Mouse (Mus musculus) myocyte (in vitro differentiated cells): Measurements from ENCODE around the gene Gfod2. TPM values are rescaled to one million over a fixed set of nuclear protein-coding genes. Genes with fewer than 3 reads are reported as not detected.

ENCODE experiments used
- H3K27me3 ChIP-seq: one replicate; pipeline ENCODE4 v1.6.1; 2011; ENCODE audit not compliant: control insufficient read depth, insufficient read depth, insufficient read length
- H3K36me3 ChIP-seq: one replicate; pipeline ENCODE4 v1.6.1; 2011; ENCODE audit not compliant: control insufficient read depth, insufficient read depth
- H3K4me2 ChIP-seq: one replicate; pipeline ENCODE4 v1.6.1; 2011; ENCODE audit warnings: low read depth, control low read depth
- H3K4me3 ChIP-seq: one replicate; pipeline ENCODE4 v1.5.1; 2011; ENCODE audit warnings: mild to moderate bottlenecking, control low read depth, moderate library complexity
- H3K79me2 ChIP-seq: one replicate; pipeline ENCODE4 v1.6.1; 2011; ENCODE audit not compliant: control insufficient read depth, insufficient read depth
- H3ac ChIP-seq: one replicate; pipeline ENCODE4 v1.6.1; 2011; ENCODE audit not compliant: control insufficient read depth, insufficient read length
- CEBPB ChIP-seq: IDR thresholded peaks from 2 replicates; pipeline ENCODE4 v1.6.1; 2011; ENCODE audit warnings: mild to moderate bottlenecking, moderate library complexity; ENCODE audit not compliant: poor library complexity, insufficient read depth, severe bottlenecking
- E2F4 ChIP-seq: IDR thresholded peaks from one replicate; pipeline ENCODE4 v1.6.1; 2011; ENCODE audit warnings: mild to moderate bottlenecking, control low read depth, moderate library complexity; ENCODE audit not compliant: insufficient read depth
- MAX ChIP-seq: IDR thresholded peaks from one replicate; pipeline ENCODE4 v1.6.1; 2011; ENCODE audit warnings: low read depth, mild to moderate bottlenecking, control low read depth
- MYOD1 ChIP-seq, 3 experiments: IDR thresholded peaks; one replicate each; pipeline ENCODE4 v1.6.1; 2011; ENCODE audit warnings: control low read depth in 2 of 3, low read depth in 2 of 3, mild to moderate bottlenecking in 2 of 3, moderate library complexity in 1 of 3; ENCODE audit not compliant: insufficient read length in 2 of 3, control insufficient read depth in 1 of 3
- MYOG ChIP-seq, 3 experiments: IDR thresholded peaks; one replicate each; pipeline ENCODE4 v1.6.1; 2011; ENCODE audit warnings: control low read depth in 2 of 3, low read depth in 2 of 3, mild to moderate bottlenecking in 2 of 3; ENCODE audit not compliant: insufficient read length in 2 of 3, control insufficient read depth in 1 of 3, insufficient read depth in 1 of 3
- POLR2A ChIP-seq: IDR thresholded peaks from one replicate; pipeline ENCODE4 v1.6.1; 2011; ENCODE audit warnings: low read depth, mild to moderate bottlenecking, control low read depth, moderate library complexity; ENCODE audit not compliant: insufficient read length
- POLR2AphosphoS2 ChIP-seq: IDR thresholded peaks from one replicate; pipeline ENCODE4 v1.6.1; 2011; ENCODE audit warnings: low read depth, control low read depth; ENCODE audit not compliant: insufficient read length
- REST ChIP-seq: IDR thresholded peaks from one replicate; pipeline ENCODE4 v1.6.1; 2011; ENCODE audit warnings: mild to moderate bottlenecking, control low read depth, moderate library complexity; ENCODE audit not compliant: insufficient read depth, insufficient read length
- SRF ChIP-seq: IDR thresholded peaks from one replicate; pipeline ENCODE4 v1.6.1; 2011; ENCODE audit warnings: low read depth; ENCODE audit not compliant: control insufficient read depth, insufficient read length
- TCF12 ChIP-seq: IDR thresholded peaks from one replicate; pipeline ENCODE4 v1.6.1; 2011; ENCODE audit warnings: mild to moderate bottlenecking, control low read depth; ENCODE audit not compliant: poor library complexity, insufficient read depth, severe bottlenecking
- TCF3 ChIP-seq: IDR thresholded peaks from one replicate; pipeline ENCODE4 v1.6.1; 2011; ENCODE audit warnings: low read depth, control low read depth; ENCODE audit not compliant: insufficient read length
- USF1 ChIP-seq: IDR thresholded peaks from one replicate; pipeline ENCODE4 v1.6.1; 2011; ENCODE audit warnings: low read depth, mild to moderate bottlenecking, control low read depth, moderate library complexity
- polyA plus RNA-seq: library from polyadenylated mRNA; unstranded; fragments of >200 nt; fragmentation: generic; extraction: Trizol; gene quantifications from one replicate; pipeline ENCODE4 v1.2.1, GENCODE M21; 2012; ENCODE audit warnings: missing spikeins

The Gfod2 gene
- polyA plus RNA-seq, 1 experiment: 5.0 TPM

- Histone ChIP-seq H3K4me2 (no peak overlapping the region), H3ac (no peak overlapping the region), H3K36me3 (no peaks in the 10 kb centered on the region), H3K79me2 (no peaks in the 10 kb centered on the region), H3K27me3 (no peaks in the 10 kb centered on the region), H3K4me3 (no peak overlapping the region)
- TF ChIP-seq MYOD1 (IDR thresholded peaks at IDR 0.05; ENCODE audit: control insufficient read depth in 1 of 3, insufficient read length in 2 of 3, low read depth in 2 of 3): no peak
- no peak for TF ChIP-seq USF1
- no peak for TF ChIP-seq TCF12
Measured at GRCm38 (mm10) chr8:105743301-105743700, 15.2 kb downstream of the Gfod2 start.

DNA sequence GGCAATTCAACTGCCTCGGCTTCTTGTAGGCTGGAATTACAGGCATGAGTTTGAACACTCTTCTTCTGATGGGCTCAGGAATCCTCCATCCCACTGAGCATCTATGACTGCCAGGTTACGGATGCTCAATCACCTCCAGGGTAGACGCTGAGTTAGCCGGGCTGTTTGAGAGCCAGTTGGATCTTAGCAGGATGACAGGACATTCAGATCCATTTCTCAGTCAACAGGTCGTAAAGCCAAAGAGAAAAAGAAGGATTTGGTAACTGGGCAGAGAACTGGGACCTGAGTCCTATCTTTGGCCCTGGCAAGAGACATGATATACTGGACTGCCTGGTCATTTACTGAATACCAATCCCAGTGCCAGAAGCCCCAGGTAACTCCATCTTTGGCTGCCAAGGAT lies 19.2 kb downstream of the Gfod2 start:
- H3K4me3 ChIP-seq: no peak overlapping the region
- no peaks in the 10 kb centered on the region for H3K27me3 ChIP-seq
- H3K4me2 ChIP-seq: no peak overlapping the region
- no peaks in the 10 kb centered on the region for H3K79me2 ChIP-seq
- H3K36me3 ChIP-seq: no peaks in the 10 kb centered on the region
- TF ChIP-seq TCF3 (no peak), E2F4 (no peak), POLR2AphosphoS2 (no peak), MYOG (IDR thresholded peaks at IDR 0.05; ENCODE audit: control insufficient read depth in 1 of 3, insufficient read depth in 1 of 3, insufficient read length in 2 of 3, low read depth in 2 of 3) (no peak), REST (no peak), MYOD1 (IDR thresholded peaks at IDR 0.05; ENCODE audit: control insufficient read depth in 1 of 3, insufficient read length in 2 of 3, low read depth in 2 of 3) (no peak), POLR2A (no peak), USF1 (no peak), MAX (no peak), CEBPB (no peak), SRF (no peak), TCF12 (no peak)
- H3ac ChIP-seq: no peak overlapping the region

GRCm38 (mm10) chr8:105732186-105732585 lies 26.3 kb downstream of the Gfod2 start:
- TF ChIP-seq POLR2A: no peak
- no peak for TF ChIP-seq USF1
- TF ChIP-seq CEBPB: no peak
- TF ChIP-seq TCF12: no peak
- no peak for TF ChIP-seq REST
- TF ChIP-seq TCF3: no peak
- no peak for TF ChIP-seq MYOD1 (IDR thresholded peaks at IDR 0.05; ENCODE audit: control insufficient read depth in 1 of 3, insufficient read length in 2 of 3, low read depth in 2 of 3)
- no peak for TF ChIP-seq E2F4
- Histone ChIP-seq H3ac (no peak overlapping the region), H3K4me2 (no peak overlapping the region), H3K79me2 (no peaks in the 10 kb centered on the region), H3K27me3 (no peaks in the 10 kb centered on the region), H3K4me3 (no peak overlapping the region), H3K36me3 (no peaks in the 10 kb centered on the region)

- Histone ChIP-seq H3K4me2 (no peak overlapping the region), H3K4me3 (no peak overlapping the region), H3ac (no peak overlapping the region), H3K79me2 (no peaks in the 10 kb centered on the region), H3K36me3 (no peaks in the 10 kb centered on the region), H3K27me3 (no peaks in the 10 kb centered on the region)
- TF ChIP-seq TCF12: no peak
- TF ChIP-seq MYOD1 (IDR thresholded peaks at IDR 0.05; ENCODE audit: control insufficient read depth in 1 of 3, insufficient read length in 2 of 3, low read depth in 2 of 3): no peak
- TF ChIP-seq MAX: no peak
- TF ChIP-seq POLR2AphosphoS2: no peak
- TF ChIP-seq E2F4: no peak
- TF ChIP-seq USF1: no peak
- no peak for TF ChIP-seq TCF3
- TF ChIP-seq CEBPB: no peak
Measured at GRCm38 (mm10) chr8:105727397-105728124, 30.9 kb downstream of the Gfod2 start.

DNA sequence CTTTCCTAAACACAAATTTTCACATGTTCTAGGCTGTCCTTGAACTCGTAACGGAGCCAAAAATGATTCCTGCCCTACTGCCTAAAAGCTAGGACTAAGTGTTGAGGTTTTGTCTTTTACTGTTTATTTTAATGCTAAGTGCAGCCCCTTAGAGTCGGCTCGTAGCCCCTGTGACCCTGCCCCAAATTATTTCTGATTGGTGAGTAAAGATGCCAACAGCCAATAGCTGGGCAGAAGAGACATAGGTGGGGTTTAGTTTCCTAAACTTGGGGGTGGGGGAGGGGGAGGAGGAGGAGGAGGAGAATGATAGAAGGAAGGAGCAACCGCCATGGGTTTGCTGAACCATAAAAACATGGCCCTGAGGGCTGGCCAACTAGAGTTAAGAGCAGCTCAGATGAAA lies 32.7 kb downstream of the Gfod2 start:
- H3K27me3 ChIP-seq: no peaks in the 10 kb centered on the region
- H3K4me3 ChIP-seq: no peak overlapping the region
- H3K4me2 ChIP-seq: no peak overlapping the region
- no peaks in the 10 kb centered on the region for H3K79me2 ChIP-seq
- no peaks in the 10 kb centered on the region for H3K36me3 ChIP-seq
- no peak for TF ChIP-seq TCF3
- no peak for TF ChIP-seq MAX
- no peak for TF ChIP-seq MYOG (IDR thresholded peaks at IDR 0.05; ENCODE audit: control insufficient read depth in 1 of 3, insufficient read depth in 1 of 3, insufficient read length in 2 of 3, low read depth in 2 of 3)
- no peak for TF ChIP-seq POLR2A
- no peak for TF ChIP-seq REST
- no peak for TF ChIP-seq USF1
- TF ChIP-seq TCF12: no peak
- TF ChIP-seq POLR2AphosphoS2: no peak
- TF ChIP-seq SRF: no peak
- TF ChIP-seq MYOD1 (IDR thresholded peaks at IDR 0.05; ENCODE audit: control insufficient read depth in 1 of 3, insufficient read length in 2 of 3, low read depth in 2 of 3): no peak
- TF ChIP-seq CEBPB: no peak
- no peak for TF ChIP-seq E2F4
- no peak overlapping the region for H3ac ChIP-seq
